Mouse (Mus musculus) ES-Bruce4 (cell line): ENCODE measurements around the gene Nupr1.

Experiments
- CTCF ChIP-seq: IDR thresholded peaks from one replicate; pipeline ENCODE4 v1.8.1; 2011; ENCODE audit warnings: low read depth, low read length
- POLR2A ChIP-seq: IDR thresholded peaks from one replicate; pipeline ENCODE4 v1.8.1; 2011; ENCODE audit warnings: low read length; ENCODE audit not compliant: insufficient read depth

GRCm38 (mm10) chr7:126602650-126603049 lies 28.0 kb downstream of the Nupr1 start:
- no peak for TF ChIP-seq CTCF
- no peak for TF ChIP-seq POLR2A
